Mouse (Mus musculus): Measurements from ENCODE around the gene Bhlhe23. TPM values are rescaled to one million over a fixed set of nuclear protein-coding genes. Genes with fewer than 3 reads are reported as not detected.

Gene Bhlhe23
- polyA plus RNA-seq, 1 experiment: not detected

DNA sequence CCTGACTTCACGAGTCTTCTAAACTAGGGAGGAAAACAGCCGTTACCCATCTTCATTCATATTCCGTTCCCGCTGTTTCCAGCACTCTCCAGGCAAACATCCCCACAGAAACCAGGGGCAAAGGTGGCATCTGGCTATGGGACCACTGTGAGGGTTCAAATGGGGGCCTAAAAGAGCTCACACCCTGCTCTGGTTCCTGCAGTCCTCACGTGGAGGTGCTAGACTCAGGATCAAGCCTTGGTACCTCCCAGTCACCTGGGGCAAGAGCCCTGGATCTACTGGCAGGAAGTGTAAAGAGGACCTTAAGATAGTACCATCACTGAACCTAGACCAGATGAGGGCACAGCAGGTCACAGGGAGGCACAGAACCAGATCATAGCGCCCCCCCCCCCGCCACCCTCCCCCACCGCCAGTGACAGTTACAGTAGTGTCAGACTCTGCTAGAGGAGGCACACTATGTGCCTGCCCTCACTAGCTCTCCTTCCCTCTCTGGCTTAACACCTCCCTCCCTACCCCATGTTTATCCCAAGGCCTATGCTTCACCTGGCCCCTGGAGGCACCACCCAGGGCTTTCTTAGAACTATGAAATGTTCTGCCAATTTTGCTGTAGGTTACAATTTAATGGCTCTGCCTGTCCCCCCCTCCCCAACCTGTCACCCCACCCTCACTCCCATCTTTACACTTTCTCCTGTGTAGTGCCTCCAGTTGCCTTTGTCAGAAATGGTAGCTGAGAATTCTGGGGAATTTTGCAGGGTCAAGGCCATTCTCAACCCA is 50.7 kb downstream of the Bhlhe23 start:
- DNase-seq (ENCODE audit: low read depth): no peak

GRCm38 (mm10) chr2:180725414-180725778 is 51.3 kb downstream of the Bhlhe23 start:
- no peak for DNase-seq (ENCODE audit: low read depth)

DNA sequence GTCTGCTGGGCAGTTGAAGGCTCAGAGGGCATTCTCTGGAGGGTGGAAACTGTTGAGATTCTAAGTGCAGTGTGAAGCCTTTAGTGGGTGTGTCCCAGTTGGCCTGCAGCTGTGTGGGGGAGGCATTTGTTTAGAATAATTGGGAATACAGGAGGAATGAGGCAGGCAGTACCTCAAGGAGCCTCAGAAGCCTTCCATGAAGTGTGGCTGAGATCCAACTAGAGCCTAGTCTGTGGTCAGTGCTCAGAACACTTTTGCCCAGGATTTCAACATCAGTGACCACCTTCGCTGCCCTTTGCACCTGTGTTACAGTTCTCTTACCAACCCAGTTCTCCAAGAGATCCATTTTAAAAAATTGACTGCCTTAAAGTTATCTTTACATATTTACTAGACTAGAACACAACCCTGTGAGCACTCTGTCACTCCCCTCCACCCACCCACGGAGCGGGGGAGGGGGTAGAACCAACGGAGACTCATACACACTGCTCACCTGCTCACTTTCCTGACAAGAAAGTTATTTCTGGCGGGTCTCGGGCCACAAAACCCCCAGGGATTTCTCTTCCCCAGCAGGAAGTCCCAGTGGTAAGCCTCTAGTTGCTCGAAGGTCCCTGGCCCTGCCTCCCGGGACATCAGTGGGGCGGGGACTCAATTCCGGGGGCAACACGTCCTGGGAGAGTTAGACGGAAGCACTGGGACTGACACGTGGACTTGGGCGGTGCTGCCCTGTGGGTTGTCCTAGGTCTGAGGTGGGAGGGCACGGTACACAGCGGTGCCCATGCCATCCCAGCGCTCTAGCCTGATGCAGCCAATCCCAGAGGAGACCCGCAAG is 51.9 kb downstream of the Bhlhe23 start, which contains the start of gene Slc17a9:
TSS of gene Slc17a9 (plus strand) at position 679 of the 829 bp plus-strand sequence.
- no peak for DNase-seq (ENCODE audit: low read depth)

Other genes with a start within 250 kb of the Bhlhe23 start
- gene Mrgbp, start 195.6 kb downstream of the Bhlhe23 start, polyA plus RNA-seq (2012; rRNA removed): 19.9 and 20.0 TPM in 2 replicates
- 42.3 and 64.6 TPM in 2 replicates for gene Ogfr, start 187.7 kb downstream of the Bhlhe23 start, polyA plus RNA-seq (2012; rRNA removed)
- gene Col9a3, start 179.1 kb downstream of the Bhlhe23 start, polyA plus RNA-seq (2012; rRNA removed): 0.88 and 1.0 TPM in 2 replicates
- 0.35 and 1.0 TPM in 2 replicates for gene Tcfl5, start 134.2 kb downstream of the Bhlhe23 start, polyA plus RNA-seq (2012; rRNA removed)
- gene Dido1, start 66.9 kb downstream of the Bhlhe23 start, polyA plus RNA-seq (2012; rRNA removed): 21.5 and 25.8 TPM in 2 replicates
- gene Gid8, start 66.8 kb downstream of the Bhlhe23 start, polyA plus RNA-seq (2012; rRNA removed): 44.0 and 44.7 TPM in 2 replicates
- gene Slc17a9, start 51.6 kb downstream of the Bhlhe23 start, polyA plus RNA-seq (2012; rRNA removed): 197 and 221 TPM in 2 replicates
- gene Ythdf1, start 144.0 kb upstream of the Bhlhe23 start, polyA plus RNA-seq (2012; rRNA removed): 42.2 and 45.4 TPM in 2 replicates
- gene Birc7, start 152.1 kb upstream of the Bhlhe23 start, polyA plus RNA-seq (2012; rRNA removed): 0.09 TPM in 1 of 2 replicates, not detected in the other
- 28.8 and 29.0 TPM in 2 replicates for gene Nkain4, start 177.8 kb upstream of the Bhlhe23 start, polyA plus RNA-seq (2012; rRNA removed)
- 85.3 and 109 TPM in 2 replicates for gene Arfgap1, start 190.3 kb upstream of the Bhlhe23 start, polyA plus RNA-seq (2012; rRNA removed)
- gene Col20a1, start 209.6 kb upstream of the Bhlhe23 start, polyA plus RNA-seq (2012; rRNA removed): 1.4 and 1.5 TPM in 2 replicates

Measured in gonadal fat pad, adult 2 months (tissue).